Mouse (Mus musculus): ENCODE results near the gene Edil3. TPM values are rescaled to one million over a fixed set of nuclear protein-coding genes. Genes with fewer than 3 reads are reported as not detected.
A peak's percentile ranks its signal among the peaks of the same experiment; 100 is the strongest.
"Not testable (repeated sequence)": the region's sequence is repeated elsewhere in the genome, so short reads cannot be mapped to it uniquely, and the experiment has no call there.

The Edil3 gene
- polyA plus RNA-seq, 1 experiment from 2014 or later = 55.3 TPM

- H3K4me2 ChIP-seq (ENCODE audit: low read length) = no peak overlapping the region
- no peaks in the 10 kb centered on the region for H3K27me3 ChIP-seq (ENCODE audit: control insufficient read depth, insufficient read depth, low read depth, low read length)
- H3K36me3 ChIP-seq (ENCODE audit: control insufficient read depth, insufficient read depth, low read length) = no peaks in the 10 kb centered on the region
- H3K27ac ChIP-seq (ENCODE audit: low read length) = no peak overlapping the region
- no peak overlapping the region for H3K4me3 ChIP-seq (ENCODE audit: low read depth, low read length)
- H3K9ac ChIP-seq (ENCODE audit: low read depth, low read length) = no peak overlapping the region
- 90% methylated on average over 2 of the region's 2 CpGs for WGBS
- H3K9me3 ChIP-seq (replicated peaks; ENCODE audit: control insufficient read depth, low read length, poor library complexity, severe bottlenecking) = no peaks in the 10 kb centered on the region
- H3K4me1 ChIP-seq (ENCODE audit: control insufficient read depth, insufficient read depth, low read length) = no peaks in the 10 kb centered on the region
- ATAC-seq = no peak
Observed at GRCm38 (mm10) chr13:89035711-89036110, 214.4 kb downstream of the Edil3 start.

GRCm38 (mm10) chr13:89041495-89041894 lies 220.2 kb downstream of the Edil3 start:
- 95% methylated on average over 1 of the region's 1 CpGs for WGBS
- H3K27me3 ChIP-seq (ENCODE audit: control insufficient read depth, insufficient read depth, low read depth, low read length) = no peaks in the 10 kb centered on the region
- no peak overlapping the region for H3K9ac ChIP-seq (ENCODE audit: low read depth, low read length)
- H3K36me3 ChIP-seq (ENCODE audit: control insufficient read depth, insufficient read depth, low read length) = no peaks in the 10 kb centered on the region
- H3K4me1 ChIP-seq (ENCODE audit: control insufficient read depth, insufficient read depth, low read length) = no peaks in the 10 kb centered on the region
- no peak overlapping the region for H3K27ac ChIP-seq (ENCODE audit: low read length)
- H3K4me2 ChIP-seq (ENCODE audit: low read length) = no peak overlapping the region
- no peaks in the 10 kb centered on the region for H3K9me3 ChIP-seq (replicated peaks; ENCODE audit: control insufficient read depth, low read length, poor library complexity, severe bottlenecking)
- ATAC-seq = no peak
- no peak overlapping the region for H3K4me3 ChIP-seq (ENCODE audit: low read depth, low read length)

- H3K4me1 ChIP-seq (ENCODE audit: control insufficient read depth, insufficient read depth, low read length) = not testable (repeated sequence)
Observed at GRCm38 (mm10) chr13:89070132-89070531, 248.9 kb downstream of the Edil3 start.

DNA sequence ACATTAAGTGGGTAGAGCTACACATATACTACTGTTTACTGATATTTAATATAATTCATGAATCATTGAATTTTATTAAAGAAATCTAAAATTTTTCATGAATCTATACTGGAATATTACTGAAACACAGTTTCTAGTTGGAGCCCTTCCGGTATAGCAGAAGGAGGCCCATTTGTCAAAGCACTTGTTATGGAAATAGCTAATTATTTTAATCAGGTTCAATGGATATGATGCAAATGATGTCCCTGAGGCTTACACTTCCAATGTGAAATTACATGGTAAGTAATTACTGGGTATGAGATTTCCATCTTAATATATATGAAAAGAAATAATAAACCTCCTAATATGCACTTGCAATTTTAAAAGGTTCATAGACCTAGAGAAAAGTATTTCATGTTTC lies 254.9 kb downstream of the Edil3 start:
- Histone ChIP-seq H3K9me3 (replicated peaks; ENCODE audit: control insufficient read depth, low read length, poor library complexity, severe bottlenecking) (no peaks in the 10 kb centered on the region), H3K27me3 (ENCODE audit: control insufficient read depth, insufficient read depth, low read depth, low read length) (no peaks in the 10 kb centered on the region), H3K36me3 (ENCODE audit: control insufficient read depth, insufficient read depth, low read length) (no peaks in the 10 kb centered on the region), H3K4me2 (ENCODE audit: low read length) (no peak overlapping the region), H3K4me1 (ENCODE audit: control insufficient read depth, insufficient read depth, low read length) (no peaks in the 10 kb centered on the region), H3K27ac (ENCODE audit: low read length) (no peak overlapping the region), H3K9ac (ENCODE audit: low read depth, low read length) (no peak overlapping the region), H3K4me3 (ENCODE audit: low read depth, low read length) (no peak overlapping the region)
- WGBS = 43% methylated on average over 1 of the region's 1 CpGs
- ATAC-seq = no peak

More at GRCm38 (mm10) chr13:89070132-89070531, 248.9 kb downstream of the Edil3 start:
- not testable (repeated sequence) for ATAC-seq; H3K36me3 ChIP-seq (ENCODE audit: control insufficient read depth, insufficient read depth, low read length); H3K4me2 ChIP-seq (ENCODE audit: low read length); H3K9me3 ChIP-seq (replicated peaks; ENCODE audit: control insufficient read depth, low read length, poor library complexity, severe bottlenecking); H3K4me3 ChIP-seq (ENCODE audit: low read depth, low read length); H3K9ac ChIP-seq (ENCODE audit: low read depth, low read length); H3K27ac ChIP-seq (ENCODE audit: low read length); H3K27me3 ChIP-seq (ENCODE audit: control insufficient read depth, insufficient read depth, low read depth, low read length)

GRCm38 (mm10) chr13:89105889-89106288 lies 284.6 kb downstream of the Edil3 start:
- H3K9ac ChIP-seq (ENCODE audit: low read depth, low read length) = no peak overlapping the region
- ATAC-seq = no peak
- no peak overlapping the region for H3K27ac ChIP-seq (ENCODE audit: low read length)
- H3K4me1 ChIP-seq (ENCODE audit: control insufficient read depth, insufficient read depth, low read length) = no peaks in the 10 kb centered on the region
- no peak overlapping the region for H3K4me3 ChIP-seq (ENCODE audit: low read depth, low read length)
- H3K36me3 ChIP-seq (ENCODE audit: control insufficient read depth, insufficient read depth, low read length) = no peaks in the 10 kb centered on the region
- H3K4me2 ChIP-seq (ENCODE audit: low read length) = no peak overlapping the region
- H3K9me3 ChIP-seq (replicated peaks; ENCODE audit: control insufficient read depth, low read length, poor library complexity, severe bottlenecking) = no peaks in the 10 kb centered on the region
- 76% methylated on average over 1 of the region's 1 CpGs for WGBS
- no peaks in the 10 kb centered on the region for H3K27me3 ChIP-seq (ENCODE audit: control insufficient read depth, insufficient read depth, low read depth, low read length)

- Histone ChIP-seq H3K4me1 (ENCODE audit: control insufficient read depth, insufficient read depth, low read length) (no peaks in the 10 kb centered on the region; the same call in 1 of the 2 replicates), H3K27ac (ENCODE audit: low read length) (no peak overlapping the region), H3K36me3 (ENCODE audit: control insufficient read depth, insufficient read depth, low read length) (no peaks in the 10 kb centered on the region), H3K9me3 (replicated peaks; ENCODE audit: control insufficient read depth, low read length, poor library complexity, severe bottlenecking) (no peaks in the 10 kb centered on the region), H3K9ac (ENCODE audit: low read depth, low read length) (no peak overlapping the region), H3K4me2 (ENCODE audit: low read length) (no peak overlapping the region), H3K4me3 (ENCODE audit: low read depth, low read length) (no peak overlapping the region), H3K27me3 (ENCODE audit: control insufficient read depth, insufficient read depth, low read depth, low read length) (no peaks in the 10 kb centered on the region)
- WGBS = 32% methylated on average over 2 of the region's 2 CpGs
- peak; percentile 44 for ATAC-seq
Observed at GRCm38 (mm10) chr13:89117551-89117950, 296.3 kb downstream of the Edil3 start.

GRCm38 (mm10) chr13:89119809-89120208 lies 298.5 kb downstream of the Edil3 start:
- Histone ChIP-seq H3K4me1 (ENCODE audit: control insufficient read depth, insufficient read depth, low read length) (no peaks in the 10 kb centered on the region; the same call in 1 of the 2 replicates), H3K27me3 (ENCODE audit: control insufficient read depth, insufficient read depth, low read depth, low read length) (no peaks in the 10 kb centered on the region), H3K27ac (ENCODE audit: low read length) (no peak overlapping the region), H3K4me2 (ENCODE audit: low read length) (no peak overlapping the region), H3K4me3 (ENCODE audit: low read depth, low read length) (no peak overlapping the region), H3K36me3 (ENCODE audit: control insufficient read depth, insufficient read depth, low read length) (no peaks in the 10 kb centered on the region), H3K9ac (ENCODE audit: low read depth, low read length) (no peak overlapping the region), H3K9me3 (replicated peaks; ENCODE audit: control insufficient read depth, low read length, poor library complexity, severe bottlenecking) (no peaks in the 10 kb centered on the region)
- peak; percentile 64; the same call in 1 of the 2 replicates for ATAC-seq
- 54% methylated on average over 8 of the region's 8 CpGs for WGBS

- H3K27ac ChIP-seq (ENCODE audit: low read length) = no peak overlapping the region
- no peaks in the 10 kb centered on the region; the same call in 1 of the 2 replicates for H3K4me1 ChIP-seq (ENCODE audit: control insufficient read depth, insufficient read depth, low read length)
- H3K9ac ChIP-seq (ENCODE audit: low read depth, low read length) = no peak overlapping the region
- H3K4me3 ChIP-seq (ENCODE audit: low read depth, low read length) = no peak overlapping the region
- H3K36me3 ChIP-seq (ENCODE audit: control insufficient read depth, insufficient read depth, low read length) = no peaks in the 10 kb centered on the region
- H3K9me3 ChIP-seq (replicated peaks; ENCODE audit: control insufficient read depth, low read length, poor library complexity, severe bottlenecking) = no peaks in the 10 kb centered on the region
- H3K27me3 ChIP-seq (ENCODE audit: control insufficient read depth, insufficient read depth, low read depth, low read length) = no peaks in the 10 kb centered on the region
- 38% methylated on average over 6 of the region's 6 CpGs for WGBS
- no peak for ATAC-seq
- H3K4me2 ChIP-seq (ENCODE audit: low read length) = no peak overlapping the region
Observed at GRCm38 (mm10) chr13:89122511-89123253, 301.4 kb downstream of the Edil3 start.

DNA sequence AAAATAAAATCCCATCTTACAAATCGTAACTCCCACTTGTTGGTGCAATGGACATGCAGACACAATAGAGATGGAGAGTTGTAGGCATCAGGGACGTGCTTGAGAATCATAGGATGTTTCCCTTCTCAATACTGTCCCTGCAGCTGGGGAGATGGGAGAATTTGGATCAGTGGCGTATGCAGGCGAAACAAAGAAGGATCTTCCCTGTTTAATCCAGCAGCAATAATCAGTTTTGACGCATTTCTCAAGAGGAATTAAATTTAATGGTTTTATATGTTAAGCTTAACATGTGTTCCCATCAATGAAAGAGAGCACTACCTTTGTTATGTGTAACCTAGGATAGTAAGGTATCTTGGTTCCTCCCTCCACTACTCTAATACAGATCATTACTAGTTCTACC lies 302.1 kb downstream of the Edil3 start:
- no peak overlapping the region for H3K27ac ChIP-seq (ENCODE audit: low read length)
- H3K36me3 ChIP-seq (ENCODE audit: control insufficient read depth, insufficient read depth, low read length) = no peaks in the 10 kb centered on the region
- no peak overlapping the region for H3K9ac ChIP-seq (ENCODE audit: low read depth, low read length)
- no peaks in the 10 kb centered on the region for H3K9me3 ChIP-seq (replicated peaks; ENCODE audit: control insufficient read depth, low read length, poor library complexity, severe bottlenecking)
- no peaks in the 10 kb centered on the region; the same call in 1 of the 2 replicates for H3K4me1 ChIP-seq (ENCODE audit: control insufficient read depth, insufficient read depth, low read length)
- no peak overlapping the region for H3K4me3 ChIP-seq (ENCODE audit: low read depth, low read length)
- no peak for ATAC-seq
- WGBS = 74% methylated on average over 5 of the region's 5 CpGs
- no peak overlapping the region for H3K4me2 ChIP-seq (ENCODE audit: low read length)
- no peaks in the 10 kb centered on the region for H3K27me3 ChIP-seq (ENCODE audit: control insufficient read depth, insufficient read depth, low read depth, low read length)

Data from midbrain, embryonic 16.5 days (tissue).